Mouse (Mus musculus): ENCODE measurements around the gene Fscn1.

DNA sequence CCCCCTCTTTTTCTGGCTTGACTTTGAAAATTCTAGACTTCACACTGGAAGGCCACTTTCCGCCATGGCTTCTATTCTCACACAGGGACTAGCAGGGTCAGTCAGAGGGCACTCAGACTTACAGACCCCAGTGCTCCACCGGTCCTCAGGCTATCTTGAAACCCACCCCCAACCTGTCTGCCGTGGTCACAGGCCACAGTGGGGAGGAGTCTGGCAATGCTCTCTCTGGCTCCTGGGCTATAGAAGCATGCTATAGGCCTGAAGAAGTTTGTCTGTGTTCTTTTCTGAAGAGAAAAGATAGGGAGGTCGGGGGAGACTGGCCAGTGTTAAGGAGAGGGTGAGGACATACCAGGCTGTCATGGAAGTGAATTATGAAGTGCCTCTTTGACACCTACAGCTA lies 39.9 kb downstream of the Fscn1 start:
- TF ChIP-seq GATA1 (IDR thresholded peaks at IDR 0.05; ENCODE audit: borderline replicate concordance, low read length) (no peak), FLI1 (IDR thresholded peaks at IDR 0.05; ENCODE audit: low read length) (no peak)

Measured in megakaryocyte, embryonic 14.5 days (primary cell).